Mouse (Mus musculus) testis, adult 2 months (tissue): ENCODE measurements around the gene Tcstv1. TPM values are rescaled to one million over a fixed set of nuclear protein-coding genes. Genes with fewer than 3 reads are reported as not detected.
"Not testable (repeated sequence)": the region's sequence is repeated elsewhere in the genome, so short reads cannot be mapped to it uniquely, and the experiment has no call there.

ENCODE experiments used
- H3K27ac ChIP-seq: fragments of 200-500 bp; 2 replicates; pipeline ENCODE4 v1.5.1; 2012; ENCODE audit warnings: low read depth, low read length; ENCODE audit not compliant: control insufficient read depth, insufficient read depth
- H3K27me3 ChIP-seq: fragments of 200-500 bp; 2 replicates; pipeline ENCODE4 v1.6.1; 2012; ENCODE audit warnings: mild to moderate bottlenecking, low read length, moderate library complexity; ENCODE audit not compliant: control insufficient read depth, insufficient read depth
- H3K36me3 ChIP-seq: fragments of 200-500 bp; 2 replicates; pipeline ENCODE4 v1.6.1; 2012; ENCODE audit warnings: mild to moderate bottlenecking, low read length; ENCODE audit not compliant: control insufficient read depth, insufficient read depth
- H3K4me1 ChIP-seq: fragments of 200-500 bp; 2 replicates; pipeline ENCODE4 v1.6.1; 2012; ENCODE audit warnings: low read length; ENCODE audit not compliant: control insufficient read depth, insufficient read depth
- H3K4me3 ChIP-seq: fragments of 200-500 bp; 2 replicates; pipeline ENCODE4 v1.5.1; 2012; ENCODE audit warnings: low read depth, mild to moderate bottlenecking, low read length, moderate library complexity, mixed read lengths; ENCODE audit not compliant: control insufficient read depth
- polyA plus RNA-seq: library from polyadenylated mRNA; depleted of rRNA; stranded (reverse); fragments of >200 nt; gene quantifications from 2 replicates; pipeline ENCODE4 v1.2.3, GENCODE M21; 2012; rRNA removed

Gene Tcstv1
- polyA plus RNA-seq: not detected in 2 replicates

DNA sequence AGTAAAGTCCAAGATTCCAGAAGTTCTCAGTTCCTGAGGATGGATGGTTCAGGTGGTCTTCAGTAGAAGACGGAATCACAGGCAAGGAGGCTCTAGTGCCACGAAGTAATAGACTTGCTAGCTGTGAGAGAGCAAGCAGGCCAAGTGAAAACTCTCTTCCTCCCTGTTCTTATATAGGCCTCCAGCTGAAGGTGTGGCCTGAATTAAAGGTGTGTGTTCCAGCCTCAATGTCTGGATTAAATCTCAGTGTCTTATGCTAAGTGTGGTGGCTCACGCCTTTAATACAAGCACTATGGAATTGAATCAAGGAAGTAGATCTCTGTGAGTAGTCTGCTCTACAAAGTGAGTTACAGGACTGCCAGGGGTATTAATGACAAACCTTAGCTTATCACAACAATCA is at the start of gene Tcstv1:
TSS of gene Tcstv1 (minus strand) at position 101 of the 400 bp plus-strand sequence.
- H3K36me3 ChIP-seq, H3K27ac ChIP-seq, H3K4me1 ChIP-seq, H3K27me3 ChIP-seq, H3K4me3 ChIP-seq: not testable (repeated sequence)

DNA sequence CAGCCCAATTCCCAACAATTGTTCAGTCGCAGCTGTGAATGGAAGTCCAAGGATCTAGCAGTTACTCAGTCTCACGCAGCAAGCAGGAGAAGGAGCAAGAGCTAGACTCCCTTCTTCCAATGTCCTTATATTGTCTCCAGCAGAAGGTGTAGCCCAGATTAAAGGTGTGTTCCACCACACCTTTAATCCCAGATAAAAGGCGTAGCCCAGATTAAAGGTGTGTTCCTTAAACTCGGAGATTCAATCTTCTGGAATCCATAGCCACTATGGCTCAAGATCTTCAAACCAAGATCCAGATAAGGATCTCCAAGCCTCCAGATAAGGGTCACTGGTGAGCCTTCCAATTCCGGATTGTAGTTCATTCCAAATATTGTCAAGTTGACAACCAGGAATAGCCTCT is 34.6 kb upstream of the Tcstv1 start, which contains the start of gene Gm21761:
TSS of gene Gm21761 (minus strand) at position 101 of the 400 bp plus-strand sequence.
- not testable (repeated sequence) for H3K36me3 ChIP-seq, H3K4me3 ChIP-seq, H3K4me1 ChIP-seq, H3K27me3 ChIP-seq, H3K27ac ChIP-seq

DNA sequence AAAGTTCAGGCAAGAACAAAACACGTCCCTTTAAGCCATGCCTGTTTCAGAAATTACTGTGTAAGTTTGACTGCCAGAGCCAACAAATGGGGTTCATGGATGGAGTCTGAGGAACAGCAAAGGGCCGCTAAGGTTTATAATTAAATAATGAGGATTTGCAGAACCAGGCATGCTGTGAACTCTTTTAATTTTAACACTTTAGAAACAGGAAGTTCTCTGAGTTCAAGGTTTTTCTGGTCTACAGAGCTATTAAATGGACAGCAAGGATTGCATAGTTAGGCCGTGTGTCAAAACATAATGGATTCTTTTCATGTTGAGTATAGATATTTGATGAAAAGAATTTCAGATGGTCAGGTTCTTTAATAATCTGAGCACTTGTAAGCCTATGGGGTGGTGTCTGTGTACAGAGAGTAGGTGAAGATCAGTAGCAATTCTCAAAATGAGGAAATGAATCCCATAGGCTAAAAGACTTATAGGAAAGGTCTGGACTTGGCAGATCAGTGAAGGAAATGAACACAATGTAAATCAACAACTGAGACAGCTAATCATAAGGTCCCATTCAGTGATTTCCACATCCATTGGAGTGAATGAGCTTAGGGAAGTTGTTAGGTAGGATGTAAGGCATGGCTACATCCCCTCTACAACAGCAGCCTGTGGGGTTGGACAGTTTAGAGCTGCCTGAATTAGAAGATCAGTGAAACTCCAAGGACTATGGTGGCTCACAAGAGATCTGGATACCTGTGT is 30.2 kb upstream of the Tcstv1 start:
- H3K36me3 ChIP-seq: not testable (repeated sequence)

DNA sequence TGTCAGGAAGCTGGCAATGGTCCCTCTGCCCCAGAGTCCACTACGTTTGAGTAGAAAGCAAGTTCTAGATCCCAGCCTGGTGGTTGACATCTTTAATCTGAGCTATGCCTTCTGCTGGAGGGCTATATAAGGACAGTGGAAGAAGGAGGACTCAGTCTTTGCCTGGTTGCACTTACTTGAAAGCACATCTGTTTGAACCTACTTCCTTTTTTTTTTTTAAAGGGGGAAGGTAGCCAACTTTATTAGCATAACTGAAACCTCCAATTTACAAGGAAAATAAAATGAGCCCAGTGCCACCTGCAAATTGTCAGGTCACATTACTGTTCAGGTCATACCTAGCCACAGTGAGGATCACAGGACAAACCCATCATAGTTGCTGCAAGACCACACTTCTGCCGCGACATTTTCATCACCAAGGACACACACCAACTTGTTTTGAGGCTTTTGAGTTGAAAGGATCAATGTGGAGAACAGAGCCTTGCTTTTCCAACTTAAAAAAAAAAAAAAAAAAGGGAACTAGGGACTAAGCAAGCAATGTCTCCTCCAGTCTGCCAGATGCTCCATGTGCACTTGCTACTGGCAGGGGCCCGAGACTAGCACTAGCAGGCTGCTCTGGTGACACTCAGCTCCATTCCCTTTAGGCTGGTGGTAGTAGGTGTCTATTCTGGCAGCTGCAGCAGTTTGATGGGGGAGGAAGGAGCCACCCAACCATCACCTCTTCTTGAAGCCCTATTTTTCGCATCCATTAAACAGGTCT is 22.6 kb upstream of the Tcstv1 start:
- not testable (repeated sequence) for H3K4me3 ChIP-seq, H3K27me3 ChIP-seq, H3K36me3 ChIP-seq, H3K27ac ChIP-seq, H3K4me1 ChIP-seq

More for the DNA sequence above, 30.2 kb upstream of the Tcstv1 start:
- H3K27ac ChIP-seq, H3K4me1 ChIP-seq, H3K4me3 ChIP-seq, H3K27me3 ChIP-seq: not testable (repeated sequence)

DNA sequence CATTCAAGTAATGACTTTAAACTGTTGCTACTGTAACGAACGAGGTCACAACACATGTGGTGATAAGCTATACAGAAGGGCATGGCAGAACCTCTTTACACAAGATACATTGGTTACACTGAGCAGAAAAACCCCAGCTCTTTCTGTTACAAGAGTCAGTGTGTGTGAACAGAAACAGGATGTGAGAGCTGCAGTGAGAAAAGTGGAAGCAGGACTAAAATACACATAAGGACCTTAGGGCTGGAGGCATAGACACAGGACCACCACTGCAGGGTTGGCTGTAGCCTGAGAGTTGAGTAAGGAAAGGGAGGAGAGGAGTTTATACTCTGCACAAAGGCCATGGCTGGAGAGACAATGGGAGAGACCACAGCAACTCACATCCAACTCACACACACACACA is 21.9 kb upstream of the Tcstv1 start:
- H3K27me3 ChIP-seq, H3K36me3 ChIP-seq: not testable (repeated sequence)

DNA sequence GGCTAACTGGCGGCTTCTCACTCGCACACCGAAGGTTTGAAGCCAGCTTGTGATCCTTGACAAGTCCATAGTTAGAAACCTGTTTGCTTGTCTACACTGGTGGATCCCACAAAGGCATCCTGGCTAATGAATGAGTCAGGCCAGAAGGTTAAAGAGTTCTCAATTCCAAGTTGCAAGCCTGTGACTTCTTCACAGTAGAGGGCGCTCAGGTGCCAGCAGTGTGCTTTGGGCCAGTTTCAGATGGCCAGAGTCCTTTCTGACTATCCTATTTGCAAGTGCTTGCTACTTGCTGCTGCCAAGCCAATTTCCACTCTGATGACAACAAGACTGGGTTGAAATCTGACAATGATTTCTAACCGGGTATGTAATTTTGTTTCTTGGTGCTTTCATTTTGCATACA is 4.0 kb upstream of the Tcstv1 start:
- not testable (repeated sequence) for H3K27me3 ChIP-seq, H3K36me3 ChIP-seq, H3K4me1 ChIP-seq, H3K4me3 ChIP-seq, H3K27ac ChIP-seq

More for the DNA sequence above, 21.9 kb upstream of the Tcstv1 start:
- not testable (repeated sequence) for H3K4me1 ChIP-seq, H3K27ac ChIP-seq, H3K4me3 ChIP-seq

DNA sequence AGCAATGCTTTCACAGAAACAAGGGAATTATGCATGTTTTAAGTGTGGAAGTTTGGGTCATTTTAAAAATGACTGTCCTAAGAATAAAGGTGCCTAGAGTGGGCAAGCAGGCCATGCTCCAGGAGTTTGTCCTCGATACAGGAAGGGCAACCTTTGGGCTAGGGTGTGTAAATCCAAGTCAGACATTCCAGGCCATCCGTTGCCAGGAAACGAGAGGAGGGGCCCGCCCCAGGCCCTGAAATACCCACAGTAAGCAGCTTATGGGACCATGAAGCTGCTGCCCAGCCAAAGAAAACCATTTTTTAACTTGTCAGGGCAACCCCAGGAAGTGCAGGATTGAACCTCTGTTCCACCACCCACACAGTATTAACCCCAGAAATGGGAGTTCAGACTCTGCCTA is 7.7 kb downstream of the Tcstv1 start:
- not testable (repeated sequence) for H3K4me1 ChIP-seq, H3K27me3 ChIP-seq, H3K27ac ChIP-seq, H3K36me3 ChIP-seq, H3K4me3 ChIP-seq

DNA sequence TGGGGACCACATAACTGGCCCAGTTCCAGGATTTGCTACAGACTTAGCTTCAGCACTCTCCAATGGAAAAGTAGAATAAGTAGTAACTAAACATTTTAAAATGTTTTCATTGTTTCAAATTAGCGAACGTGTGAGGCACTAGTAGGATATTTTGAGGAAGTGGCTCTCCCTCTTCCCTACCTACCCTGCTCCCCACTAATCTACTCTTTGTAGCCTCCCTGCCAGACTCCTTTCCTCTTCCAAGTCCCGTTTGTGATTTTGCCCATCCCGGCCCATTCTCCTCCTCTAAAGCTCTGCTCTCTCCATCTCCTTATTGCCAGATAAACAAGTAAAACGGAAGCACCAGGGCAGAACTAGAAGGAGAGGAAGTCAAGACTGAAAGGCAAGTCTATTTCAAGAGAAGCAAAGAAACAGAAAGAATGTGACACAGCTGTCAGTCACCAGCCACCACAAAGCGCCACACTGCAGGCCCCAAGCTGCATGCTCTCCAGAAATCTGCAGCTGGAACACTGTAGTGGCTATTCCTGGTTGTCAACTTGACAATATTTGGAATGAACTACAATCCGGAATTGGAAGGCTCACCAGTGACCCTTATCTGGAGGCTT is 30.1 kb downstream of the Tcstv1 start:
- H3K27ac ChIP-seq, H3K36me3 ChIP-seq, H3K4me1 ChIP-seq, H3K27me3 ChIP-seq, H3K4me3 ChIP-seq: not testable (repeated sequence)

DNA sequence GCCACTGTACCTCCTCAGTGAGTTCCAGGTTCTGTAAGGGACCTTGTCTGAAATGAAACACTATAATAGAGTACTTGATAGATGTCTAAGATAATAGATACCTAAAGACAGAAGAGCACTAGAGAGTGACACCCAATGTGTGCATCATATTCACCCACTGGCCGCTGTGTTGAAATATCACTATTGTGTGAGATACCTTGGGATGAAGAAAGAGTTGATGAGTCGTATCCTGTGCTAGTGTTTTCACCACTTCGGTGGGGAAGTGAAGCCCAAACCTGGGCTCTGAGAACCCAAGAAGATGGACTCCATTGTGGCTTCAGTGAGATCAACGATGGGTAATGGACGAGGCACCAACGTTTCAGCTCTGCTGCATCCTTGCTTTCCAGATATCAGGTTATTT is 32.2 kb downstream of the Tcstv1 start:
- not testable (repeated sequence) for H3K36me3 ChIP-seq, H3K4me3 ChIP-seq, H3K27me3 ChIP-seq, H3K27ac ChIP-seq, H3K4me1 ChIP-seq

Other genes with a start within 250 kb of the Tcstv1 start
- gene Hmgcs1, start 204.4 kb downstream of the Tcstv1 start, polyA plus RNA-seq: 24.1 and 27.6 TPM in 2 replicates
- 1.8 and 2.2 TPM in 2 replicates for gene Nim1k, start 138.9 kb downstream of the Tcstv1 start, polyA plus RNA-seq
- gene Zfp131, start 103.9 kb downstream of the Tcstv1 start, polyA plus RNA-seq: 8.0 and 11.4 TPM in 2 replicates
- gene AF067063, start 64.6 kb downstream of the Tcstv1 start, polyA plus RNA-seq: 0.28 TPM in 1 of 2 replicates, not detected in the other
- not detected in 2 replicates for gene D13Ertd608e, start 58.8 kb downstream of the Tcstv1 start, polyA plus RNA-seq
- not detected in 2 replicates for gene Gm21761, start 34.5 kb upstream of the Tcstv1 start, polyA plus RNA-seq
- not detected in 2 replicates for gene B020031M17Rik, start 56.0 kb upstream of the Tcstv1 start, polyA plus RNA-seq
- gene Gm36079, start 132.2 kb upstream of the Tcstv1 start, polyA plus RNA-seq: not detected in 2 replicates
- 0.04 and 0.13 TPM in 2 replicates for gene Gm21188, start 157.4 kb upstream of the Tcstv1 start, polyA plus RNA-seq
- gene Gm20767, start 245.5 kb upstream of the Tcstv1 start, polyA plus RNA-seq: not detected in 2 replicates